Mouse (Mus musculus) stomach, embryonic 16.5 days (tissue): ENCODE data around the gene Amph. TPM values are rescaled to one million over a fixed set of nuclear protein-coding genes. Genes with fewer than 3 reads are reported as not detected.
"Not testable (repeated sequence)": the region's sequence is repeated elsewhere in the genome, so short reads cannot be mapped to it uniquely, and the experiment has no call there.

Experiments
- ATAC-seq: fragments of 200-750 bp; cut with Nextera tagmentation; 2 replicates; pipeline ENCODE4 v1.8.0; 2017; ENCODE audit warnings: moderate number of reproducible peaks, moderate TSS enrichment; ENCODE audit not compliant: insufficient read depth, low FRiP score
- H3K27ac ChIP-seq: fragments of 300-500 bp; sonication (generic); 2 replicates; pipeline ENCODE4 v1.5.1; 2014; ENCODE audit warnings: low read length
- H3K27me3 ChIP-seq: fragments of 300-500 bp; sonication (generic); 2 replicates; pipeline ENCODE4 v1.6.1; 2014; ENCODE audit warnings: low read length, control low read depth, mixed read lengths; ENCODE audit not compliant: control insufficient read depth, insufficient read depth
- H3K36me3 ChIP-seq: fragments of 300-500 bp; sonication (generic); 2 replicates; pipeline ENCODE4 v1.6.1; 2014; ENCODE audit warnings: low read length; ENCODE audit not compliant: control insufficient read depth, insufficient read depth
- H3K4me1 ChIP-seq: fragments of 300-500 bp; sonication (generic); 2 replicates; pipeline ENCODE4 v1.6.1; 2014; ENCODE audit warnings: low read length, control low read depth, mixed read lengths; ENCODE audit not compliant: control insufficient read depth, insufficient read depth
- H3K4me2 ChIP-seq: fragments of 300-500 bp; sonication (generic); 2 replicates; pipeline ENCODE4 v1.6.1; 2014; ENCODE audit warnings: low read depth, low read length, mixed read lengths
- H3K4me3 ChIP-seq: fragments of 300-500 bp; sonication (generic); replicated peaks from 2 replicates; pipeline ENCODE4 v1.5.1; 2014; ENCODE audit warnings: mild to moderate bottlenecking, low read length
- H3K9ac ChIP-seq: fragments of 300-500 bp; sonication (generic); 2 replicates; pipeline ENCODE4 v1.6.1; 2014; ENCODE audit warnings: low read length
- H3K9me3 ChIP-seq: fragments of 300-500 bp; sonication (generic); replicated peaks from 2 replicates; pipeline ENCODE4 v1.6.1; 2016; ENCODE audit warnings: low read length, control low read depth; ENCODE audit not compliant: control insufficient read depth
- WGBS: fragments of 180-500 bp; shearing (Covaris S2); extraction: QIAGEN DNeasy Blood & Tissue Kit; methylation state at CpG from one replicate; pipeline ENCODE4 v1.1.7; 2014; 5-methylcytosine and 5-hydroxymethylcytosine counted together
- polyA plus RNA-seq: library from polyadenylated mRNA; unstranded; fragments of >200 nt; fragmentation: Nextera tagmentation; extraction: Ambion mirVana; gene quantifications from 2 replicates; pipeline ENCODE4 v1.2.1, GENCODE M21; 2015

The Amph gene
- polyA plus RNA-seq, 1 experiment from 2014 or later, result 2.2 TPM

GRCm38 (mm10) chr13:19113034-19113922 lies 165.3 kb downstream of the Amph start:
- no peak overlapping the region for H3K4me3 ChIP-seq
- H3K9me3 ChIP-seq, result no peaks in the 10 kb centered on the region
- H3K4me1 ChIP-seq, result no peaks in the 10 kb centered on the region
- H3K9ac ChIP-seq, result no peak overlapping the region
- 91% methylated on average over 14 of the region's 14 CpGs for WGBS
- no peaks in the 10 kb centered on the region for H3K27me3 ChIP-seq
- H3K36me3 ChIP-seq, result no peaks in the 10 kb centered on the region
- ATAC-seq, result no peak
- H3K4me2 ChIP-seq, result no peak overlapping the region
- no peak overlapping the region for H3K27ac ChIP-seq

DNA sequence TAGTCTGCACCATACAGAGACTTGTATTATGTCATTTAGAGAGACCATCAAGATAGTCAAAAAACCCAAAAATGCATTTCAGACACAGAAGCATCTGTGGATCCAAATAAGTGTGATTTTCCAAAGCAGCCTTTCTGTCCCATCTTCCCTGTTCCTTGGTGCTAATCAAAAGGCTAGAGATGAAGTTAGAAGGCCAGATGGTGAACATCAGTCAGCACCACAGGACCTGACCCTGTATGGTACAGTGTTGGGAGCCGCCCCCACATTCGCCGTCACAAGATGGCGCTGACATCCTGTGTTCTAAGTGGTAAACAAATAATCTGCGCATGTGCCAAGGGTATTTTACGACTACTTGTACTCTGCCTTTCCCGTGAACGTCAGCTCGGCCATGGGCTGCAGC lies 166.8 kb downstream of the Amph start:
- WGBS, result 83% methylated on average over 5 of the region's 9 CpGs
- not testable (repeated sequence) for H3K4me3 ChIP-seq, H3K4me1 ChIP-seq, H3K9ac ChIP-seq, H3K4me2 ChIP-seq, H3K27ac ChIP-seq, H3K9me3 ChIP-seq, H3K36me3 ChIP-seq, ATAC-seq, H3K27me3 ChIP-seq

- Histone ChIP-seq H3K4me1 (no peaks in the 10 kb centered on the region), H3K4me3 (no peak overlapping the region), H3K27me3 (no peaks in the 10 kb centered on the region), H3K36me3 (no peaks in the 10 kb centered on the region), H3K9ac (no peak overlapping the region), H3K27ac (no peak overlapping the region), H3K4me2 (no peak overlapping the region), H3K9me3 (no peaks in the 10 kb centered on the region)
- ATAC-seq, result no peak
- WGBS, result 55% methylated on average over 5 of the region's 5 CpGs
Measured at GRCm38 (mm10) chr13:19126912-19127552, 179.0 kb downstream of the Amph start.

GRCm38 (mm10) chr13:19133833-19134232 lies 185.8 kb downstream of the Amph start:
- Histone ChIP-seq H3K4me1 (no peaks in the 10 kb centered on the region), H3K4me2 (no peak overlapping the region), H3K27ac (no peak overlapping the region), H3K9ac (no peak overlapping the region), H3K27me3 (no peaks in the 10 kb centered on the region), H3K9me3 (no peaks in the 10 kb centered on the region), H3K36me3 (no peaks in the 10 kb centered on the region), H3K4me3 (no peak overlapping the region)
- ATAC-seq, result no peak
- 34% methylated on average over 4 of the region's 4 CpGs for WGBS

DNA sequence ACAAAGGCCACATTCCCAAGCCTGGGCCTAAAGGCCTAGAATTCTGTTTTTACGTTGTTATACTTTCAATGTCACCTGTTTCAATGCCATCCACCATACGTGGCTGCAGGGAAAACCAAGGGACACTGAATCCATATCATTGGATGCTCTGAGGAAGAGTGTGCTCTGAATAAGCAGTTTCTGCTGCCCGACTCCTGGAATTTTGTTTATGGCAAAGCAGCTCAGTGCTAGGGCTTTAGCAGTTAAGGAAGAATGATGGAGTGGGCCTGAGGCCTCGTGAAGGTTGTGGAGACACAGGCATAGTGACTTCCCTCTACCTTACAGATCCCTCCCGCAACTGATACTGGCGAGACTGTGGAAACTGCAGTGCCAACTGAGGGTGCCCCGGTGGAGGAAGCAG lies 189.2 kb downstream of the Amph start:
- Histone ChIP-seq H3K4me2 (no peak overlapping the region), H3K4me3 (no peak overlapping the region), H3K4me1 (no peaks in the 10 kb centered on the region), H3K9ac (no peak overlapping the region), H3K9me3 (no peaks in the 10 kb centered on the region), H3K36me3 (no peaks in the 10 kb centered on the region), H3K27ac (no peak overlapping the region), H3K27me3 (no peaks in the 10 kb centered on the region)
- ATAC-seq, result no peak
- WGBS, result 57% methylated on average over 7 of the region's 7 CpGs

DNA sequence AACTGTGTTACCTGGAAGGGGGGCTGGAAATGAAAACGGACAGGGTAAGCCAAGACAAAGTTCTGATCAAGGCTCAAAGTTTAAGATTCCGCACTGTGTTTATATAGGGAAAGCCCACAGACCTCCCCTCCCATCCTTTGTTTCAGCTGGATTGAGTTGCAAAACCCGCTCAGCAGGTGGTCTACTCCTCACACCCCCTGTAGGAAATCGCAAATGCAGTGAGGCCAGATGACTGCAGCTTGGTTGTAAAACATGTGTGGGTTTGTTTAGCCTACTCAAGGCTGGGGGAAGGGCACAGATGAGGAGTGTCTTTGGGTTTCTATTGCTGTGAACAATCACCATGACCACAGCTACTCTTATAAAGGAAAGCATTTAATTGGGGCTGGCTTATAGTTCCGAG lies 189.9 kb downstream of the Amph start:
- ATAC-seq, result no peak
- Histone ChIP-seq H3K4me1 (no peaks in the 10 kb centered on the region), H3K27ac (no peak overlapping the region), H3K36me3 (no peaks in the 10 kb centered on the region), H3K4me2 (no peak overlapping the region), H3K9me3 (no peaks in the 10 kb centered on the region), H3K27me3 (no peaks in the 10 kb centered on the region), H3K9ac (no peak overlapping the region), H3K4me3 (no peak overlapping the region)
- WGBS, result 31% methylated on average over 5 of the region's 5 CpGs

DNA sequence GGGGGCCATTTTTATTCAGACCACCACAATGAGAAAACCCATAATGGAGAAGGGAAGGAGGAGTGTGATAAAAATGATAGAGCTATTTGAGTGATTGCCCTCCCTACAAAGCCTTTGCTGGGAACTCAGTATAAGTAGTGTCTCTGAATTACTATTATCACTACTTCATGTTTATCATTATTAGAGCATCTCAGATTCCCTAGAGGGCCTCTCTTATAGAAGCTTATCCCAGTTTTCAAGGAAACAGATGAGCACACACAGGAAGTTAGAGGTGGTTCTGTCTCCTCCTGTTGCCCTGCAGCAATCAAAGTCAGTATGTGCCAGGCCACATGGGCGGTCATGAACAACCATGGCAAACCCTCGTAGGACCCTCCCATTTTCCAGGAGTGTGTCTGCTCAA lies 190.5 kb downstream of the Amph start:
- no peaks in the 10 kb centered on the region for H3K27me3 ChIP-seq
- no peaks in the 10 kb centered on the region for H3K4me1 ChIP-seq
- H3K9ac ChIP-seq, result no peak overlapping the region
- WGBS, result 89% methylated on average over 2 of the region's 2 CpGs
- no peak for ATAC-seq
- no peak overlapping the region for H3K4me3 ChIP-seq
- no peaks in the 10 kb centered on the region for H3K36me3 ChIP-seq
- no peaks in the 10 kb centered on the region for H3K9me3 ChIP-seq
- H3K27ac ChIP-seq, result no peak overlapping the region
- H3K4me2 ChIP-seq, result no peak overlapping the region

GRCm38 (mm10) chr13:19139104-19139503 lies 191.1 kb downstream of the Amph start:
- 86% methylated on average over 7 of the region's 7 CpGs for WGBS
- no peaks in the 10 kb centered on the region for H3K27me3 ChIP-seq
- no peak for ATAC-seq
- H3K9ac ChIP-seq, result no peak overlapping the region
- no peak overlapping the region for H3K27ac ChIP-seq
- no peaks in the 10 kb centered on the region for H3K9me3 ChIP-seq
- H3K4me2 ChIP-seq, result no peak overlapping the region
- H3K4me1 ChIP-seq, result no peaks in the 10 kb centered on the region
- no peak overlapping the region for H3K4me3 ChIP-seq
- no peaks in the 10 kb centered on the region for H3K36me3 ChIP-seq

- WGBS, result 44% methylated on average over 1 of the region's 1 CpGs
Measured at GRCm38 (mm10) chr13:19139771-19140170, 191.8 kb downstream of the Amph start.

More at GRCm38 (mm10) chr13:19139771-19140170, 191.8 kb downstream of the Amph start:
- Histone ChIP-seq H3K36me3 (no peaks in the 10 kb centered on the region), H3K4me1 (no peaks in the 10 kb centered on the region), H3K27me3 (no peaks in the 10 kb centered on the region), H3K27ac (no peak overlapping the region), H3K9ac (no peak overlapping the region), H3K4me3 (no peak overlapping the region), H3K4me2 (no peak overlapping the region), H3K9me3 (no peaks in the 10 kb centered on the region)
- ATAC-seq, result no peak
